Mouse (Mus musculus) urinary bladder, adult 2 months (tissue): Measurements from ENCODE around the gene Diaph2. TPM values are rescaled to one million over a fixed set of nuclear protein-coding genes. Genes with fewer than 3 reads are reported as not detected.

Experiments used
- DNase-seq: peaks from one replicate; pipeline ENCODE4 v3.0.0; 2022; ENCODE audit warnings: low spot score
- polyA plus RNA-seq: library from polyadenylated mRNA; depleted of rRNA; stranded (reverse); fragments of >200 nt; gene quantifications from 2 replicates; pipeline ENCODE4 v1.2.3, GENCODE M21; 2012; rRNA removed

Gene Diaph2
- 10.6 and 12.6 TPM in 2 replicates for polyA plus RNA-seq

- DNase-seq: peak; percentile 66
These were observed at the start of gene Diaph2 for GRCm38 (mm10) chrX:129749571-129750061. Gene Diaph2, plus strand, starts transcription at chrX:129749742.

GRCm38 (mm10) chrX:129701634-129702312, 47.8 kb upstream of the Diaph2 start:
- DNase-seq: no peak

GRCm38 (mm10) chrX:129709656-129710055, 39.9 kb upstream of the Diaph2 start:
- DNase-seq: no peak

- no peak for DNase-seq
These were observed 20.8 kb upstream of the Diaph2 start for GRCm38 (mm10) chrX:129728717-129729220.

GRCm38 (mm10) chrX:129736562-129736961, 13.0 kb upstream of the Diaph2 start:
- no peak for DNase-seq

- no peak for DNase-seq
These were observed 10.3 kb upstream of the Diaph2 start for GRCm38 (mm10) chrX:129739226-129739625.

- DNase-seq: no peak
These were observed 6.6 kb upstream of the Diaph2 start for GRCm38 (mm10) chrX:129742981-129743380.

GRCm38 (mm10) chrX:129745976-129746375, 3.6 kb upstream of the Diaph2 start:
- DNase-seq: no peak

GRCm38 (mm10) chrX:129749102-129749501, 440 bp upstream of the Diaph2 start:
- no peak for DNase-seq

GRCm38 (mm10) chrX:129750094-129750569, 590 bp downstream of the Diaph2 start:
- DNase-seq: no peak

GRCm38 (mm10) chrX:129750606-129751005, 1.1 kb downstream of the Diaph2 start:
- no peak for DNase-seq

GRCm38 (mm10) chrX:129756606-129757005, 7.1 kb downstream of the Diaph2 start:
- DNase-seq: no peak

- no peak for DNase-seq
These were observed 13.1 kb downstream of the Diaph2 start for GRCm38 (mm10) chrX:129762649-129763048.

GRCm38 (mm10) chrX:129765378-129765777, 15.8 kb downstream of the Diaph2 start:
- no peak for DNase-seq

- DNase-seq: no peak
These were observed 17.3 kb downstream of the Diaph2 start for GRCm38 (mm10) chrX:129766811-129767210.

- DNase-seq: no peak
These were observed 21.1 kb downstream of the Diaph2 start for GRCm38 (mm10) chrX:129770625-129771024.

- no peak for DNase-seq
These were observed 24.2 kb downstream of the Diaph2 start for GRCm38 (mm10) chrX:129773556-129774255.

GRCm38 (mm10) chrX:129774478-129774877, 24.9 kb downstream of the Diaph2 start:
- no peak for DNase-seq

GRCm38 (mm10) chrX:129776761-129777160, 27.2 kb downstream of the Diaph2 start:
- no peak for DNase-seq

- no peak for DNase-seq
These were observed 27.9 kb downstream of the Diaph2 start for GRCm38 (mm10) chrX:129777404-129777962.

GRCm38 (mm10) chrX:129781844-129782243, 32.3 kb downstream of the Diaph2 start:
- DNase-seq: no peak

- DNase-seq: no peak
These were observed 34.5 kb downstream of the Diaph2 start for GRCm38 (mm10) chrX:129784062-129784461.
